Mouse (Mus musculus) adrenal gland (tissue): ENCODE results near the gene Ccdc81.

Experiments
- intact Hi-C: fragments of 180-260 bp; cut with DNase I; formaldehyde crosslinking; loops from one replicate; pipeline ENCODE4 v1.15.1; 2025

Ccdc81 gene

DNA sequence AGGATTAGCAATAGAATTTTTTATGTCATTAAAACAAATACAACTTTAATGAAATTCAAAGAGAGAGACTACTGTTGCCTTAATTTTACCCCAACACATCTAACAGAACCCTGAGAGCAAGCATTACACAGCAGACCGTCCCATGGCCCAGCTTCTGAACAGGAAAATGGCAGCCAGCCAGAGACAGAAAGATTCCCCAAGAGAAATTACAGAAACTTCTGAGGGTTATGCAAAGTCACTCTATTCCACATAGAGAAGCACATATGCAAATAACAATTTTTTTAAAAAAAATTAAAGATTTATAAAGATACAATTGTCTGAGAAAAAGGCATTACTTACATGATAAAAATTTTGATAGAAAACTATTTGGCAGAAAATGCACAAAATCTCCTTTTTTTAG, 23.7 kb downstream of the Ccdc81 start:
- intact Hi-C loops, result no loop called here

DNA sequence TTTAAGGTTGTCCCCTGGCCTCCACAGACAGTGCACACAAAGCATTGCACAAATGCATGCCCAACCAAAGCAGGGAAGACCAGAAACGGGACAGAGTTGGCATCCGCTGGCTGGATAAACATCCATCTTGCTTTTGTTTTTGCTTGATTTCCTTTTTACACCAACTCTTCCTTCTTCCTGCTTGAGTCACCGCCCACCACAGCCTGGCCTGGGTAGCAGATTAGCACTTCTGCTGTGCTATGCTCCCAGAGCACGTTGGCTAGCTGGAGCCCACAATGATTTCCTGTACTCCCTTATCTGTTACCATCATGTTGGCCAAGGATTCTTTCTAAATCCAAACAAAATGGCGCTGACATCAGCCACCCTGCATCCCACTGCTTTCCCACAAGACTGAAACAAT, 36.2 kb downstream of the Ccdc81 start:
- intact Hi-C loops, result no loop called here

DNA sequence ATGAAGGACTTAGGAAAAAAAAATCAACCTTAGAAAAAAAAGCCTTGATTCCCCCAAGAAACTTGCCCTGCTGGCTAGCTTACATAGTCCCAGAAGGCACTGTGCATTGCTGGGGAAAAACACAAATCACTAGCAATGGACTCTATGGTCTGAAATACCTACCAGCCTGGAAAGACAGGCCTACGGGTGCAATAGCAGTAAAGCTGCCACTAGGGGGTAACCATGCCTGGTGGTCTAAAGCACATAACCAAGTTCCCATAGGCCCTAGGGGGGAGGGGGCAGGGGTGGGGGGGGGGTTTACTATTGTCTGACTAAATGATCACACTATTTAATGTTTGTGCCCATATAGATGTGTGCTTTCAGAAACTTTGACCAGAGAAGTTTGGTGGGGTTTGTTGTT, 38.7 kb downstream of the Ccdc81 start:
- intact Hi-C loops, result no loop called here

DNA sequence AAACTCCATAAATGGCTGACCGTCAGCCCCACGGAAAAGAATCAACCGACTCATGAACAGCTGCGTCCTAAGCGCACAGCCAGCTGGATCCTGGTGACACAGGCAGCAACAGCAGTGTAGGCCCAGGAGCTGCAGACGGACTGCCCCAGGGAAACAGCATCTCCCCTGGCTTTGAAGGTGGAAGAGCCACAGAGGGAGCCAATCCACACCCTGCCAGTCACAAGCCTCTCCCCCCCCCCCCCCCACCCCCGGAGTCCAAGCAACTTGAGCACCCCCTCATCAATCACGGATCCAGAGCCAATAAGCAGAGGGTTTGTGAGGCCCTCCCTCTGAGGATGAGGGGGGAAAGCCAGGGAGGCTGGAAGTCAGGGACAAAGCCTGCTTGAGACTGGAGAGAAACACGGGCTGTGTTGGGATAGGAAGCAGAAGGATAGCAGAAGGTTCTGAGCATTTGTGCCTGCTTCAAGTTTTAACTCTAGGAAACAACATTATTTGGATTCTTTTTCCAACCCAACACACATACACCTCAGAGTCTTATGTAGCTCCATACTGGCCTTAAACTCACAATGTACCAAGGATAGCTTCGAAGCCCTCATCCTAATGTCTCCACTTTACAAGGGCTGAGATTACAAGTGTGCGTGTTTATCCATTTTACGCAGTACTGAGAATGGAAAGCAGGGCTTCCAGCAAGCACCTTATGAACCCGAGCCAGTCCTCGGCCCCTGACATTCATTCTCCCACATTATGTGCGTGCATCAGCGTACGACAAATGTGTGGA, 46.8 kb downstream of the Ccdc81 start:
- intact Hi-C loops, result no loop called here

DNA sequence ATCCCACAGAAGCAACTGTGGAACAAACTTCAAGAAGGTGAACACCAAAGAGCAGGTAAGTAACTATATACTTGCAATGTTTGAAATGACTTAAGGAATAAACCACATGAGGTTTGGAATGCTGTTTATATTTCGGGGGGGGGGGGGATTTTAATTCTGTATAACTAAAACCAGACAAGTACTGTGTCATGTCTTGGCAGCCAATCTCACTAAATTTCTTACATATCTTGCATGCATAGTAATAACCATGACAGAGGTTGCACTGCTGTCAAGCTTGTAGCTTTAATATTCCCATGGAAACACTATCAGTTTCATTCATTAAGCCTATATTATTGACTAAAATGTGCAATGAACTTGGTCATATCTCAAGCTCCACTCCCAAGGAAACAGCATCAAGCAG, 48.2 kb downstream of the Ccdc81 start:
- intact Hi-C loops, result no loop called here

DNA sequence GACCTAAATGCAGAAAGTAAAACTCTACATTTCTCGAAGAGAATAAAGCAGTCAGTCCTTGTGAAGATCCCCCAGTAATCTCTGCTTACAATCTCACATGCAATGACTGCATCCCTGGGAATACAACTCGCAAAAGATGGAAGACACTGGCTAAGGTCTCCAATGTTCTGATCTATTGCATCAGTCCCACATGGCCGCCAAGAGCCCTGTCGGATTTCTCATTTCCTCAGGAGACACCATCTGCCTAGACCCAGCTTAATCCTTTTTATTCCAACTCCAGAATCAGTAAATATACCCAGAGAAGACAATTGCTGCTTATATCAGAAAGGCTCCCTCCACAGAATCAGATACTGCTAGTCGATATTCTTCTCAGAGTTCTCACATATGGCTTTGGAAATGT, 50.3 kb downstream of the Ccdc81 start:
- intact Hi-C loops, result no loop called here

DNA sequence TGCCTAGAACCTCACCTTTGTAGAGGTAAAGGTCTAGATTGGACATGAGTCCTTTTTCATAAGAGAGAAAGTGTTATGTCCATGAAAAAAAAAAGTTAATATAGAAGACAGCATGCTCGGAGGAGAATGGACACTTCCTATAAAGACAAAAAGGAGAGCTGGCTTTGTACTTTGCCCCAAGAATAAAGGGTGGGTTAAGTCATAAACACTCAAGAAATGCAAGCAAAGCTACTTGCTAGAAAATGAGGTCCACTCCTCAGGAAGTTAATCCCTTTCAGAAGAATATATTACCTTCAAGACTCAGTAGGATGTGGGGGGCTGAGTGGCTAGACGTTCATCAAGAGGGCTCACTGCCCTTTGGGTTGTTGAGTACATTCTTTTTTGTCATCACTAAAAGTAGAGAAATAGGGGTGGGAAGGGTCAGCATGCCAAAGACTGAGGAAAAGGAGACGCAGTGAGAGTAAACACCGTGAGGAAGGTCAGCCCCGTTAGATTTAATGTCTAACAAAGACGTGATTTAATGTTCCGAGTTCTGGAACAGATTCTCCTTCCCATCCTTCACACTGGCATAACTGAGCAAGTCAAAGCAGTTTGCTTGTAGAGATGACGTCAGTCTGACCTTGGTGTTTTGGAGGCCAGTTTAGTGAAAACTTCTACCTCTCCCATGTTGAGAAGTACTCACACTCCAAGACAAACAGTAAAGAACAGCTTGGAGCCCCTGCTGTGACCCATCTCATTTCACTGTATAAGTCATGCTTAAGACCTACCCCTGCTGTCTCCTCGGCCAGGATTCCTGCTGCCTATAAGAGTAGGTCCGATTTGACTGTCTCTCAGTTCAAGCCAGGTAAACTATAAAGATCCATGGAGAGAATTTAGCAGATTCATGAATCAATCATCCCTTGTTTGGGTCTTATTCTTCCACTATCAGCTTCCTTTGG, 51.0 kb downstream of the Ccdc81 start:
- intact Hi-C loops, result no loop called here

DNA sequence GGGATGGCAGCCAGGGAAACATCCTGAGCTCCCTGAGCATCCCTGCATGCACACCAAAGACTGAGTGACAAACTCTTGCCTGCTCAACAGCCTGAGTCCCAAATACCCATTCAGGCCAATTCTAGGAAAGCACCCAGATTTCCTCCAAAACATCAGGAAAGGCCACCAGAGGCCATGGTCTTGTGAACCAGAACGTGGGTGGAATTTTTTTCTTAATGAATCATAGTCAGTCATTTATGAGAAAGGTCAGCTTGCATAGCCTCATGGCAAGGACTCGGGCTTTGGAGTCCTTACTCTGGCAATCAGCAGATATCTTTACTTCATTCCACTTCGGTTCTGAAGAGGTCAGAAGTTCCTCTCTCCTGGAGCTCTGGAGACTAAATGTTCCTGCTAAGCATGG, 52.9 kb downstream of the Ccdc81 start:
- intact Hi-C loops, result no loop called here

DNA sequence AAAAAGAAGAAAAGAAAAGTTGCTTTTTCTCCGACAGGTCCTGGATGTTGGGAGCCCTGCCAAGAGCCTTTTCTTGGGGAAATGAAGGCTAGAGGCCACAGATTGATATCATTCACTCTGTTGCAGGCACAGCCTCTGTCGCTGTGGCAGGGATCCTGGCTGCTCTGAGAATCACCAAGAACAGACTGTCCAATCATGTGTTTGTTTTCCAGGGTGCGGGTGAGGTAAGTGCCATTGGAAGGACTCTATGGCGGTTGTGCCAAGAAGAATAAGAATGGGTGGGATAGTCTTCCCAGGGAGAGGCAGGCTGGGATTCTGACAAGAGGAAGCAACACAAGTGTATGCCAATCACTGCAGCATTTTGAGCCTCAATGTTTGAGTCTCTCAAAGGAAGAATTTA, 57.8 kb downstream of the Ccdc81 start:
- intact Hi-C loops, result loop anchor here (10.0 kb wide), 1 partner anchor 141 kb away; no protein-coding TSS in a partner anchor

DNA sequence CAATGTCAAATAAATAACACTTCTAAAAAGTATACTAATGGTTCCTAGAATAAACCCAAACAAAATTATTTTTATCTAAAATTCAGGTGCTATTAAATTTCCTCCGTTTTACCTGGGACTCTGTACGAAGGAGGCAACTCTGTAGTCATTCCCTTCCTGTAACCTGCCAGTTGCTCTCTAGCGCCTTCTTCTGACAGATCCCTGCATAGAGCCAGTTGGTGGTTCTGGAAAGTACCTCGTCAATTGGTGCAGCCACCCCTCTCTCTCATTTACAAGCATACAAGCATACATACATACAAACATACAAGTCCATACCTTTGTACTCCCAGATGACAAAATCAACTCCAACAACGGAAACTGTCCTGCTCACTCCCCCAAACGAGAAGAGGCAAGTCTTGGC, 59.9 kb downstream of the Ccdc81 start:
- intact Hi-C loops, result loop anchor here (10.0 kb wide), 1 partner anchor 139 kb away; no protein-coding TSS in a partner anchor

DNA sequence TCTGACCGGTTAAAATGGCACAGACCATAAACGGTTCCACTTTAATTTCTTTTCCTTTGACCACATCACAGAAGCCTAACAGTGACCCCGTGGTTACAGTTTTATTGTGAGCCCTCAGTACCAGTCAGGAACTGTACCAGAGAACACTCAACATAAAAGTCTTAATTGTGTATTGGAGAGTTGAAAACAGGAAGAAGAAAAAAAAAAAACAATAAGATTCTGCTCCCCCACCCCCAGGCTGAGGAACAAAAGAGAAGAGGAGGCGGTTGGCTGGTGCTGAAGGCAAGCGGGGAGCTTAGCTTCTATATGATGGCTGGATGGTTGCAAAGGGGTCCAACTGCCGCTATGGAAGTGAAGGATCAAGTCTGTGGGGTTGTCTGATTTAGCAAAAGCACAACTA, 60.3 kb downstream of the Ccdc81 start:
- intact Hi-C loops, result loop anchor here (10.0 kb wide), 1 partner anchor 138 kb away; no protein-coding TSS in a partner anchor

DNA sequence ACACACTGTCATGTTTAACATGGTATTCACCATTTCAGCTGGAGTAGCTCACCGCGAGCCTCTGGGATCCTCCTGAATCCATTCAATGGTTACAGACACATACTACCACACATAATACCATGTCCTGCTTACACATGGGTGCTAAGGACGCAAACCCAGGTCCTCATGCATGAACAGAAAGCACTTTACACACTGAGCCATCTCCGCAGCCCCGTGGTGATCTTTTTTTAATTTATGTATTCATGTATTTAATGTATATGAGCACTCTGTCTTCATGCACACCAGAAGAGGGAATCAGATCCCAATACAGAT, 61.1 kb downstream of the Ccdc81 start:
- intact Hi-C loops, result loop anchor here (1.0 to 10.0 kb wide), 2 partner anchors 138 to 342 kb away; no protein-coding TSS in a partner anchor

DNA sequence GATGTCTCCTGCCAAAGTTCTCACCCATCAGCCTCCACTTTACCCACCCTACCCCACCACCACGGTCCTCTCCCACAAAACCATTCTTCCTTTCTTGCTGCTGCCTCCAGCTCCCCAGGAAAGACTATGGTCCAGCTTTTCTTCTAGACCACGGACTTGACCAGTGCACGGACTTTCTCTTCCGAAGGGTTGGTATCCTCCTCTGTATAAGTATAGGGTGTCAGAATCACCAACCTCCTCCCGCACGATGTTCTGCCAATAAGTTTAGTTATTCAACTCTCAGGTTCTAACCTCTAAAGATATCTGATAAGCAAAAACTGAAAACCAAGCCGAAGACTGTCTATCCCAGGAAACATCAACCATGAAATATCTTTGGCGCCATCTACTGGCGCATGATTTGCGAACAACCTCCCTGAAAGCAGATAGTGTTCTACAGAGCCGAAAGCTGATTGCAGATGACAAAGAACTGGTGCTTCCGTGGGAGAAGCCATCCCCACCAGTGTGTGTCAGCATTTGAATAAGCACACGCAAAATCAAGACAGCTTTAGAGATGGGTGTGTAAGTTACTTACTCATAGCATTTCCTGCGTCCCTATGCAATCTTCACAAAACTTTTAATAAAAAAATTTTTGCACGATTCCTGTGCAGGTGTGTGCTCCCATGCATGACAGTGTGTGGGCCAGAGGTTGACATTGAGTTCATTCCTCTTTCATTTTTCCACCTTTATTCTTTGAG, 61.6 kb downstream of the Ccdc81 start:
- intact Hi-C loops, result loop anchor here (1.0 to 10.0 kb wide), 2 partner anchors 137 to 342 kb away; no protein-coding TSS in a partner anchor

DNA sequence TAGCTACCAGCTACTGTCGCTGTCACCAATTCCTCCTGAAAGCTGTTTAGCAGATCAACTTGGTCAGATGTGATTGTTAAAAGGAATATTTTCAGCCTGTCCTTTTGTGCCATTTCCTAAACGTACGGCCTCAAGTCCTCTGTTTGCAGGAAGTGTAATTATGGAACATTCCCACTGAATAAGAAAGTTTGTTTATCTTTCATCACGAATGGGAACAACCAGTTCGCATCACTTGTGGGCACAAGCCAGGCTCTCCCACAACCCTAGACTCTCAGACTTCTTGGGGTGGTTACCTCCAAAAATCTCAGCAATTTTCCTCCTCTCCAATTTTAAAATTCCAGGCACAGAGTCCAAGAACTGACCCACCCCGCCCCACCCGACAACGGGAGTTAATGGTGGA, 63.7 kb downstream of the Ccdc81 start:
- intact Hi-C loops, result loop anchor here (10.0 kb wide), 1 partner anchor 135 kb away; no protein-coding TSS in a partner anchor

DNA sequence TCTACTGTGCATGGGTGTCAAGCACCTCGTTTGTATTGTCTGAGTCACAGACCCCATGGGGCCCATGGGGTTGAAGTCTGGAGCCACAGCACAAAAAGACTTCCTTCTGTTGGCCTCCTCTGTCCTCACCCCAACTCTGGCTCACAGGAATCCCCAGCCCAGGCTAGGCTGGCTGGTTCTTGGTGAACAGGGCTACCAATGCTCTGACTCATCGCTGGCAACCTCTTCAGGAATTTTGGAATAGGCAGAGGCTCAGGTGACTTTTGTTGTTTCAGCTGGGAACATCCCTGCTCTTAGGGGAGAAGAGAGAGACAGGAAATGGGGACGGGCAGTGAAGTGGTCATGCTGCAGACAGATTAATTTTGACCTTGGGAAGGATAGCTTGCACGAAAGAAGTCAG, 65.6 kb downstream of the Ccdc81 start:
- intact Hi-C loops, result no loop called here

DNA sequence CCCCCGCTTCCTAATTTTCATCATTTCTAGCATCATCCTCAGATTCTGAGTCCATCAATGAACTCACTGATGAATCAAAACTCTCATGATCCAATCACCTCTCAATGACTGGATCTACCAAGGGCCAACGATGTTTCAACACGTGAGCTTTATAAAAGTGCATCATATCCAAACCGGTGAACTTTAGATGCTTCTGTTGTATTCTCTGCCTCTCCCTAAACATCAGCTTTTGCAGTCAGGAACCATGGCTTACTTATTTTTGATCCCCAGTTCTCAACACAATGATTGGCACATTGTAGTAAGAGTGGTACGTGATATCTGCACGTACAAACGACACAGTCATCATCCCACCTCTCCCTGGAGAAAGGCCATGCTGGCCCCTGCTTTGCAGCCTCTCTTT, 66.8 kb downstream of the Ccdc81 start:
- intact Hi-C loops, result no loop called here

DNA sequence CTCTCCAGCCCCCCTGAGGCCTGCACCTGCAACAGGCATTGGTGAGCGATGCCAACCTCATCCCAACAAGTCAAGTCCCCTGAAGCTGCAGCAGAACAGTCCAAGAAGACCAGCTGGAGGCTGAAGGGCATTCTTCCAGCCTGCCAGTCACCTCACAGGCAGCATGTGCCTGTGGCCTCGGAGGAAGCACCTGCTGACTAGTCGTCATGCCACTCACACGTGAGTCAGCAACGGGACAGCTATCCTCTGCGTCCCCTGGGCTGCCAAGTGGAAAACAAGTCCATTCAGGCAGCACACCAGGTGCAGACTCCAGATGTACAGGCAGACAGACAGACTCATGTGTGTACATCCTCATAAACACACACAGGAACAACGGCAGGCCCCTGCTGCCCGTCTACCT, 67.9 kb downstream of the Ccdc81 start:
- intact Hi-C loops, result no loop called here

DNA sequence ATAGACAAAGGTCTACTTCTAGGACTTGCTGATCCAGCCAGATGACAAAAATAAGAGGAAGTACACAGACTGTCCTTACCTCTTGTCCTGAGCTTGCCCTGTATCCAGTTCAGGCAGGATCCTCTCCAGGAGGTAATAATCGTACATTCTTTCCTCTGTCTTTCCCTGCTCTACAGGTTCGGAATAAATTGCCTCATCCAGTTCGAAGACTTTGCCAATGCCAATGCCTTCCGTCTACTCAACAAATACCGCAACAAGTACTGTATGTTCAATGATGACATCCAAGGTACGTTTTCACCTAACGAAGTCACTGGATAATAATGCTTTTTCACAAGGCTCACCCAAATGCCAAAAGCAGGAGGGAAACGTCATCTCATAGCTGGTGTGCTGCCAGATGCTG, 69.9 kb downstream of the Ccdc81 start:
- intact Hi-C loops, result no loop called here

DNA sequence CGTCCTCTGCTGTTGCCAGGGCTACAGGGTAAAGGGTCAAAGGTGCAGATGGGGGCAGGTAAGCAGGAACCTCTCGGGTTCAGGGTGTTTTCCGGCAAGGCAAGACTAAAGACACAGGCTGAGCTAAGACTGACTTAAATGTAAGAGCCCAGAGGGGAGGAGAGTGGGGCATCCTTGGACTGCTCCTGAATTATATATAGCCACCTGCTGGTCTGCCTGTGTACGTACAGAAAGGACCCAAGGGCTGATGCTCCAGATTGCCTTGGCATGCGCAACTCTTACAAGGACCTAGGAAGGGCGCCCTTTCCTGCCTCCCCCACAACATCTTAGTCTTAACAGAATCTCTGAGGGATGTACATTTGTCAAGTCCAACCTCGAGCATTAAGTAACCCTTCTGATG, 74.2 kb downstream of the Ccdc81 start:
- intact Hi-C loops, result no loop called here

DNA sequence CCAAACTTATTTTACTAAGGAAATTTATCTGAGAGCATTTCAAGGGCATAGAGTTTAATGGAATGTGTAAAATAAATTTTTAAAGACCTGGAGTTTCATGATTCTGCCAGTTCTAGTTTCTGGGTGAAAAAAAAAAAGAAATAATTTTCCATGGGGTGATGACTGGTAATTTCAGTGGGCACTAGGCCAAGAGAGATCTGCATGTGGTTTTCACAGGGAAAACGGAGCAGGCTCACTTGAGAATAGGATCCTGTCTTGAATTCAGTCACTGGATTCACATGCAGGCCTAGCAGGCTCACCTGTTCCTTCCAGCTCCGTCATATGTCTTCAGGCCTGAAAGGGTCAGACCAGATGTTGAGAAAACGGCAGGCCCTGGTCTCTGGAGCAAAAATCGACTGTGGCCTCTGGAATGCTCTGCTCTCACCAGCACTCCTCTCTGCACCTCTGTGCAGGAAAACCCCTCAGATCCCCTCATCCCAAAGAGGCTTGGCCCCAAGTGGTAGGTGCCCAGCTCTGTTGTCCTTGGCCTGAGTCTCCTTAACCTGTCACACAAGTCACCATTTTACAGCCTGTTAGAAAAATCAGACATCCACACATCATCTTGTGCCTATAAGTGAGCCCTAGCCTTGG, 74.9 kb downstream of the Ccdc81 start:
- intact Hi-C loops, result no loop called here
